Mouse (Mus musculus): ENCODE data around the gene Slc27a3.

The Slc27a3 gene

DNA sequence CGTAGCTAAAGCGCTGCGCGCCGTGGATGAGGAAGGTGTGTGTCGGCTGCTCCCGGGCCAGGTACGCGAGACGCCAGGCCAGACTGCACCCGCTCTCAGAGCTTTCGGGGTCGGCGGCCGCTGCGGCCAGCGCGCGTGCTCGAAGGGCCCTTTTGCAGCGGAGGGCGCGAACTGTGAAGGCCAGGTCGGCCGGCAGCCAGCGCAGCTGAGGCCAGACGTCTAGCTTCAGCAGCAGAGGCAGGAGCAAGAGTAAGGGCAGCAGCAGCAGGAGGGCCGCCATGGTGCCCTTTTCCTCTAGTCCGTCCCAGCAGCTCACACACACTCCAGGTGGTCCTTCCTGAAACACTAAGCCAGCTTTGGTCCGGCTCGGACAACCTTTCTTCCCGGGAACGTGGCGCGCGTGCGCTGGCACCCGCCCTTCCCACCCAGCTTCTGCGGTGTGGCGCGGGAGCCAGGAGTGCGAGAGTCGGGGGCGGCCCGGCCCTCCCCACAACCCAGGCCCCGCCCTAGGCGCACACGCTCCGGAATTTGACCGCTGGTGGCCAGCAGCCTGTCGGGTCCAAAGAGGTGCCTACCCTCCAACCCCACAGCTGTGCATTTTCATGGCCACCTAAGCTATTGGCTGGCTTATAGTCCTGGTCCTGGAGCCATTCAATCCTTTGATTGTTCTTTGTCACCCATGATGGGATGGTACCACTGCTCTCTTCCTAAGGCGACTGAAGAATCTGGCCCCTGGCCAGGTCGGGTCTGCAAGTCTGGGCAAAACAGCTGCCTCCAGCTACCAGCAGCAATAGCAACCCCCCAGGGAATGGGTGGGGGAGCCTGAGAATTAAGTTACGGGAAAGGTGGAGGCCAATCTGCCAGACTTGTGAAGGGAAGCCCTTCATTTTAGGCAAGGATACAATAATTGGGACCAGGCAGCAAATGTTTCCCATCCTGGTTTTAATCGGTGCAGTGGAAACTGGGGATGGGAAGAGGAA, at the start of gene Slc27a3:
Gene Slc27a3 (minus strand): TSS at position 428 of the 980 bp plus-strand sequence.
- peak; percentile 46 for DNase-seq (ENCODE audit: low read depth, low spot score)

DNA sequence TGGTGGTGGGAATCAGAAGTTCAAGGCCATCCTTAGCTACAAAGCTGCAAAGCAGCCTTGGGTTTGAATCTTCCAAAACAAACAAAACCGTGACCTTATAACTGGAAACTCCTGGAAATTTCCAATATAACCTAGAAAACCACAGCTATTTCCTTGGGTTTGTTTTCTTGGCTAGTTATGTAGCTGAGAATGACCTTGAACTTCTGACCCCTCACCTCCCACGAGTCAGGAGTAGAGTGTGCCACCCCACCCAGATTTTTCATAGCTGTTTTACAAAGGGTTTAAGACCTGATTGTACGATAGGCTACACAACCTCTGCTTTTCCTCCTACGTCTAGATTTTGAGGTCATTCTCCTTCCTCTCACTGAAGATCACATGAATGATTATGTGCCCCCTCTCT, 47.4 kb upstream of the Slc27a3 start:
- DNase-seq (ENCODE audit: low read depth, low spot score): no peak

DNA sequence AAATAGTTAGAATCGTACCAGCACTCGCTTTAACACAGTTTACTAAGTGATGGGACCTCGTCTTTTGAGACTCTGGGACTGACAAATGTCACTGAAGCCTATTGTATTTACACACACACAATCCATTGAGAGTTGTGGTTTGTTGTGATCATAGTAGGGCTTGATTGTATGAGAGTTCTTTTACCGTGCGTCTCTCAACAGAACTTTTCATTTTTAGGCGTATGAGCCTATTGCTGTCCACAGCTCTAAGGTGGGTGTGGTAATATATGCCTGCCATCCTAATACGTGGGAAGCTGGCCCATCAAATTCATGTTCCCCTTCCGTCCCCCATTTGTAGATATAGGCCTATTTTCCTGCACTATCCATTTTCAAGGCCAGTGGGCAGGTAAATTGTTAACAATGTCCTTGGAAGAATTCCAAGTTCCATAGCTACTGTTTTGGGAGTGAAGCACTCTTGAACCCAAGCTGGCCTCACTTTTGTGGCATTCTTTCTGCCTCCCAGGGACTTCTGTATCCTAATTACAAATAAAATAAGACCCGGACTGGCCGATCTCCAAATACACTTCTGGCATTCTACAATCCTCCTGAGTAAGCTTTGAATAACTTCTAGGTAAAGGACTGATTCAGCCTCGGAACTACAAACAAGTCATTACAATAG, 44.5 kb upstream of the Slc27a3 start:
- no peak for DNase-seq (ENCODE audit: low read depth, low spot score)

DNA sequence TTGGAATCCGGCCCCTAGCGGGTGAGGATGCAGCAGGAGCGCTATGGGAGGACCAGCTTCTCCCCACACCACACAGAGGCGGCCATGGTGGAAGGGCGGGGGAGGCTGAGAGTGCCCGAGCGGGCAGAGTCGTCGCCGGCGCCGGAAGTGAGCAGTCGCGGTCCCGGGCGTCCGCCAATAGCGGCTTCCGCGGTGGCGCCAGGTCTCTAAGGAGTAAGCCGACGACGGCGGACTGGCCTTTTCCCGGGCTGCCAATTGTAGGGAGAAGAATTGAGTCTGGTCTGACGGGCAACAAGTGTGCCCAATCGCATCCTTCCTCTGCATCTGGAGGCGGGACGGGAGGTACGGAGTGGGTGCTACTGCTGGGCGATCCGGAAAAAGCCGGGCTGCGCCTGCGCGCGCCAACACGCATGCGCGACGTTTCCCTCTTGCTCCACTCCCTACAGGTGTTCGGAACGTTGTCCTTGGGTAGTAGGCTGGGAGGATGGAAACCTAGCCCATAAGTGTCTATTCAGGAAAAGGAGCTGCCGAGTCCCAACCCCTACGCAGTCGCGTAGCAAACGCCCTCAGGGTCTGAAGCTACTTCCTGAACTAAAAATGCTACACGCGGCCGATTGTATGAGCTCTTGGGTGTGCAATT, 43.8 kb upstream of the Slc27a3 start, which contains the start of gene Ints3:
Gene Ints3 (minus strand): TSS at position 242 of the 640 bp plus-strand sequence.
- peak; percentile 98 for DNase-seq (ENCODE audit: low read depth, low spot score)

DNA sequence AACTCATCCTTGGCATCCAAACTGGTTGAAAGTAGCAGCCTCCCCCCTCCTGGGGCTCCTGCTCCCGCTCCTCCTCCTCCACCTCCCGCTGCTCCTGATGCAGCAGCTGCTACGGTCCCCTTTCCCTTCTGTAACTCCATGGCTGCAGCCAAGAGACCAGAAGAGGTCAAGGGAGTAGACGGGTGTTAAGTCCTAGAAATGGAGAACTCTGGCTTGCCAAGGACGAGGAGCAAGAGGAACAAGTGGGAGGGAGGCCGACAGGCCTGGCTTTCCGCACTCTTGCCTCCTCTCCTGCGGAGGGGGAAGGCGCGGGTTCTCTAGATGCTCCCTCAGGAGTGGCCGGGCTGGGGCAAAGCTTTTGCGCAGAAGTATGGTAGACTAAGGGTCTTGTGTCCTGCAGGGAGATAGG, 43.1 kb upstream of the Slc27a3 start:
- no peak for DNase-seq (ENCODE audit: low read depth, low spot score)

DNA sequence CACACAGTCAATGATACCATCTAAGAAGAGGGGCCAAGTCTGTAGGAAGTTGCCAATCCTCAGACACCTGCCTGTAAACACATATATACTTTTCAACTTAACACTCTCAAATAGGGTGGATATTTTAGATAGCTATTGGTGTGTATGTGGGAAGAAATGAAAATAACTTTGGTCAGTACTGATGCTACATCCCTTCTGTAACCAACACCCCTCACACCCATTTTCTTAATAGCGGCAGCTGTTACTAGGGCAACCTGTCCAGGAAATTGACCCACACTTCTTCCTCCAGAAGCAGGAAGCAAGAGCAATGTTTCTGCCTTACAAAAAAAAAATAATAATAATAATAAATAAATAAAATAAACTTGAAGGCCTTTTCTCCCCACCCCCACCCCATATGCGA, 42.6 kb upstream of the Slc27a3 start:
- DNase-seq (ENCODE audit: low read depth, low spot score): no peak

DNA sequence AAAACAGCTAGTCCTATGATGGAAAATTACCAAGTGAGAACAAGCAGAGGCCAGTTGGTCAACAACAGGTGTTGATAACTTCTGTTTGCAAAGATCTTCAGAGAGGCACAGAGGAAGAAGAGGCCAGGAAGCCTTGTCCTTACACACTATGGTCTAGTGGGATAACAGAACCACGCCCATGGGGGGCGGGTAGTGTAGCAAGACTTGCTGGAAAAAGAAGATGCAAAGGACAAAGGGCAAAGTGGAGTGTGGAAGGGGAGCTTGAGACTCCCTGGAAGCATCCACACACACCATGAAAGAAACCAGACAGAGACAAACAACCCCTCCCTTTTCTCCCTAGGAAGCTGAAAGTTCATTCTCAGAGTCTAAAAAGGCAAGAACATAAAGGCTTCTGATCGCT, 39.8 kb upstream of the Slc27a3 start:
- no peak for DNase-seq (ENCODE audit: low read depth, low spot score)

DNA sequence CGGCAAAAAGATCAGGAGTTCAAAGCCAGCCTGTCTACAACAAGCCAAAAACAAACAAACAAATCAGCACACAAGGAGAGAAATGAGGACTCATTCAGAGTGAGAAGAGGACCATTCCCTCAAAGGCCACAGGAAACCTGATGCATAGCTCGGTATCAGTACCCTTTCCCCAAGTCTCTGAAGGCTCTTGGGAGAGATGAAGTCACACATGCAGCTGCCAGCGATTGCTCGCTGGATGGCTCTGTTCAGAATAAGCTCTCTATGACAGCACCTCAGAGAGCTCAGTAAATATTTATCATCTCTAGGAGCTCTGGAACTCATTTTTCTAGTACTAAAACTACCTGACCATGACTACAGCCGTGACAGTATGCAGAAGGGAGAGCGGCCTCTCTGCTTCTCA, 38.4 kb upstream of the Slc27a3 start:
- DNase-seq (ENCODE audit: low read depth, low spot score): no peak

DNA sequence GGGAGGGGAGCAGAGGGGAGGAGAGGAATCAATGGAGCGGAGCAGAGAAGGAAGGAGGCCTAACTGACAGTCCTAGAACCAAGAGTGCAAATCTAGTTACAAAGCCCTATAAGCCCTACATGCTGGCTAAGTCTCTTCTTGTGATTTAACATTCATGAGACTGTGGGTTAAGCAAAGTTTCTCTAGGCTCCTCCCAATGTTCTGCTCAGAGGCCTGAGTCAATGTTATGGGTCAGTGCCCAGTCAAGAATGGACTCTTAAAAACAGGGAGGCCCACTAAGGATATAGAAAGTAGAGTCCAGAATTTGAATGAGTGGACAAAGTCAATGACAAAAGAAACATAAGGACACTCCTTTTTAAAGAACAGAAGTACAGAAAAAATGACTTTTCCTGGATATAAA, 37.8 kb upstream of the Slc27a3 start:
- DNase-seq (ENCODE audit: low read depth, low spot score): no peak

DNA sequence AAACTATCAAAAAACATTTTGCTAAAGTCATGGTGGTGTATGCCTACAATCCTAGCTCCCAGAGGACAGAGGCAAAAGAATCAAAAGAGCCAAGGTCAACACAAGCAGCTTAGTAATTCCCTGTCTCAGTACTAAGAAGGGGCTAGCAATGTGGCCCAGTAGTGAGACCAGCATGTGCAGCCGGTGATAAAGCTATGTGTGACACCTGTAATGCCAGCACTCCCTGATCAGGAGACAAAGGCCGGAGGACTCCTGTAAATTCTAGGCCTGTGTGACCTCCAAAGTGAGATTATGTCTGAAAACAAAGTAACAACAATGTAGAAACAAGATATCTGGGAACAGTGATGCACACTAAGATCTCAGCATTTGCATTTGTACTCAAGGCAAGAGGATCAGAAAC, 35.8 kb upstream of the Slc27a3 start:
- DNase-seq (ENCODE audit: low read depth, low spot score): no peak

DNA sequence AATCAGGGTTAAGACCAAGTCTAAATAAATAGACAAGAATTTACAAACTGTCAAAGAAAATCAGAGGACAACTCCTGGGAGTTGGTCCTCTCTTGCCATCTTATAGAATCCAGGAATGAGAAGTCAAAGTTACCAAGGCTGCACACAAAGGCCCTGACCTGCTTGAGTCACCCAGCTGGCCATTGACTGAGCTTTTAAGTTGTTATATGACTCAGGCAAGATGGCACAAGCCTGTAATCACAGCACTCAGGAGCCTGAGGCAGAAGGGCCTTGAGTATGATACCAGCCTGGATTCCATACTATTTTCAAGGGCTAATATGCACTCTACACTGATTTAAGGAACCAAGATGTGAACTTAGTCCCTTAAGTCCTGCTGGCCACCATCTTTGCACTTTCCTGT, 33.8 kb upstream of the Slc27a3 start:
- no peak for DNase-seq (ENCODE audit: low read depth, low spot score)

DNA sequence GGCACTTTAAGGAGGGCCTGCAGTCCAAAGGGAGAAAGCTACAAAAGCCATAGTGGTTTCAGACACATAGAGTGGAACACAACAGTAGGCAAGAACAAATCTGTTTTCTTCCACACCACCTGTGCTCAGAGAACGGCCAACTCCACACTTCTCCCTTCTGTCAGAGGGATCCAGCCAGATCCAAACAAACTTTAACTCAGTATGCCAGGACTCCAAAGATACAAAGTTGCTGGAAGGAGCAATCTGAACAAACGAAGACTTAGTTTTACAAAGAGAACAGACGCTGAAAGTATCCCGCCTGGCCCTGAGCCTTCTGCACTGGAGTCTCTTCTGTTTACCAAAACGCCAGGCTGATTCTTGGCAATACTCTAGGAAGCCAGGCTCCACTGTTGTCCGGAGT, 31.0 kb upstream of the Slc27a3 start:
- DNase-seq (ENCODE audit: low read depth, low spot score): no peak

DNA sequence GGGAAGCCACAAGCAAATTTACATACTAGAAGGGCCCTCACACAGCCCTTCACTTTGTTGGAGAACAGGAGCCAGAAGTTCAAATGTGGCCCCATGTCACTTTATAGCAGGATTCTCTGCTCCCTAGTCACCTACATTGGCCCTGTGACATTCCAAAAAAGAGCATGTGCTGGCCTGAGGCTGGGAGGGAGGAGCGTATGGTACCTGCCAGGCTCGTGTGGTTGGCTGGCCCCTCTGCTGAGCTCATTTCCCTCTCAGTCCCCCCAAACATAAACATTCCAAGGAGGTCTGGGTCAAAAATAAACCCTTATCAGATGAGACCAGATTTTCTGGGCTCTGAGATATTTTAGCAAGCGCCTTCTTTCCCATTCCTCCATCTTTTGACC, 23.3 kb upstream of the Slc27a3 start:
- no peak for DNase-seq (ENCODE audit: low read depth, low spot score)

DNA sequence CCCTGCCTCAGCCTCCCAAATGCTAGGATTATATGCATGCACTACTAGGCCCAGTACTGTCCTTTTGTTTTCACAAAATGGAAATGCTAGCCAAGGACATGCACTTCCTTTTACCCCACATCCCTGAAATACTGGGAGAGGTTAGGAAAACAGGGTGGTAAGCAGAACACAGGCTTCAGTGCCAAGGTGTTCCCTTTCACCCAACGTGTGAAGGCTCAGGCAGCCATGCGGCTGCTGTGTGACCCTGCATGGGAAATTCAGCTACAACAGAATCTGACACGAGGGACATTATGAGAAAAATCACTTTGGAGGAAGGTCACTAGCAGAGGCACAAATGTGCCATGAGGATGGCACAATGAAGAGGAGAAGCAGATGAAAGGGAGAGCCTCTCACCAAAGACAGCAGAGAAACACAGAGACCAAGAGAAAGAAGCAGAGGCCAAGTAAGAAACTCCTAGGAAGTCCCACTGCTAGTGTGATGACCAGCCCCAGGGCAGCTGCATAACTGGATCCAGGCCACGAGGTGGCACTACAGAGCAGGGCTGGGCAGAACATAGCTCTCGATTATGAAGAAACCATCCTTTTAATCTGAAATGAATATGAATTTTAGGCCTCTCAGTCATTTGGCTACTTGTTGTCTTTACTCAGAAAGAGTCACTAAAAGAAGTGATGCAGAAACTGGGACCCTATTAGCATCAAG, 22.7 kb upstream of the Slc27a3 start:
- DNase-seq (ENCODE audit: low read depth, low spot score): peak; percentile 33

DNA sequence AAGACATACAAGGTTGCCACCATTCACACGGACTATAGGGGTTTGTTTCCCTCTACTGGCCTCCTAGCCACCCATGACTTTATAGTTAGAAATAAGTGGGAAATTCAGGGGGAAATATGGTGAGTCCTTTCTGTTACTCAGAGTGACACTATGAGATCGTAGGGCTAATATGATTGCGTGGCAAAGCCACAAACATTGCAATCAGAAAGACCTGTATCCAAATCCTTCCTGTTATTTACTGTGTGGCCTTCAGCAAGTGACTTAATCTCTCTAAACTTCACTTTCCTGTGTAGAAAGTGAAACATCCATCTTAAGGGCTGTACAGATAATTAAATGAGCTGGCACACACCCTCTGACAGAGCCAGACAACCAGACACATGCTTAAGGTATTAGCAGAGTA, 19.0 kb upstream of the Slc27a3 start:
- no peak for DNase-seq (ENCODE audit: low read depth, low spot score)

DNA sequence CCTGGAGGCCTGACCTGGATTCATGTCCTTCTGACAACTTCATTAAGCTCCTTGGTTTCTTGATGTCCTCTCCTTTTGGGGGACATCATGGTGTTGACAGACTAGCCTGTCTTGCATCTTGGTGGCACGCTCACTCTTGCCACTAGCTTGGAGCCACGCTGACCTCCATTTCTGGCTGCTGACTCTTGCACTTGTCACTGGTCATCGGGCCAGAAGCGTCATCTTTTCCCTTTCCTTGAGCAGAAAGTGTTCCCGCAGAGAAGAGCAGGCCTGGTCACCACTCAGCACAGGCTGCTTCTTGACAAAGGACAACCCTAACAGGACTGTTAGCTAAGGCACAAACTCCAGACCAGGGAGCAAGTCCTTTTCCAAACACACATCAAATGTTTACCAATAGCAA, 16.7 kb upstream of the Slc27a3 start:
- DNase-seq (ENCODE audit: low read depth, low spot score): no peak

DNA sequence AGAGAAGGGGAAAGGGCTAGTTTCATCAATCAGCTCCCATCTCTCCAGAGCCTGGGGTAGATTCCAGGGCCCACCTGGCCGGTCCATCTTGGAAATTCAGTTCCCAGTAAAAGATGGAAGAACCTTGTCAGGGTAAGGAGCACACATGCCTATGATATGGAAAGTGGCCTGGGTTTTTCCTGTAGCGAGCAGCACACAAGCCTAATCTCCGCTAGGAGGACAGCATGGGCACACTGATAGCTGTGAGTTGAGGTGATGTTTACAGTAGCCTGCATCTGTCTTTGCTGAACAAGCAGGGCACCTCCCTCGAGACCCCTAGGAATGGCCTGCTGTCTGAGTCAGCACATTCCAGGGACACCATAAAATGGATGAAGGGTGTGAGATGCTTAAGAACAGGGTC, 14.9 kb upstream of the Slc27a3 start:
- no peak for DNase-seq (ENCODE audit: low read depth, low spot score)

DNA sequence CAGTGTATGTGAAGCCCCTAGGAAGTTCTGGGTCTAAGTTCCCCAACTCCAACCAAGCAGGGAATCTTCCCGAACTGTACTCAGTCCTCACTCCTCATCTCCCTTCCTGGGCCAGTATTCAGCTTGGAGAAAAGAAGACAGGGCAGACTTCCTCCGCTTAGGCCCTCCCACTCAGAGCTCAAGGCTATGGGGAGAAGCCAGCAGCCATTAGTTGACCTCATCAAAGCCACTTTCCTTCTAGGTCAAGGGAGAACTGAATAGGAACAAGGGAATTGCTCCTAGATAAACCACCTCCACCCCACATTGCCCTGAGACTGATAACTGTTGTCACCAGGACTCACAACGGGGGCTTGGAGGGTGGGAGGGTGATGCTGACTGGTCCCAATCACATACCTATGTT, 14.4 kb upstream of the Slc27a3 start:
- DNase-seq (ENCODE audit: low read depth, low spot score): no peak

DNA sequence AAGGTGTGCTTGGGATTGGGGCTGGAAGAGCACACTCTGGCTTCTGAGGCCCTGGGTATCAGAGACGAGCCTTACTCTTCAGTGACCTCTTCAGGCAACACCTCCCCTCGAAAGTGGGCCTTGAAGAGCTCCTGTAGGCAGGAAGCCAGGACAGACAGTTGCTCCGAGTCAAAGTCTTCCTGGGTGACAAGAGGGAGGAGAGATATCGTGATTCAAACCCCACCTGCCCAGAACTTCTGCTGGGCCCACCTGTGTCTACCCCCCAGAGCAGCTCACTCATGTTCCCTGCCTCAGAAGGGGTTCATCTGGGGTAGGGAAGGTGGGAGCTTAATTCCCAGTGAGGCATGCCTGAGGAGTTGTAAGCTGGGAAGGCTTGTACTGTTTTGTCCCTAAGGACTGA, 11.3 kb upstream of the Slc27a3 start:
- no peak for DNase-seq (ENCODE audit: low read depth, low spot score)

DNA sequence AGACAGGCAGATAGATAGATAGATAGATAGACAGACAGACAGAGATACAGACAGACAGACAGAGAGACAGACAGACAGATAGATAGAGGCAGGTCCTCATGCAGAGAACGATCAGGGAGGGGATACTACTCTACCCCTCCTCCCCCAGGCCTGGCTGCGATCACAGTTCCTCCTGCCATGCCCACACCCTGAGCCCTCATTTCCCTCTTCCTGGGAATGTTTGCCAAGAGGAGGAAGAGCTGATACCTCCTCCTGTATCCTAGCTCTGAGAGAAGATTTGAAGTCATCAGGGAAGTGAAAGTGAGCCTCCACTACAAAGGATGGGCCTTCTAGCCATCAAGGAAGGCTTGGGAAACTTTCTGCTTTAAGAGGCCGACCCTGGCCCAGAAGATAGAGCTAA, 5.9 kb upstream of the Slc27a3 start:
- DNase-seq (ENCODE audit: low read depth, low spot score): no peak

DNA sequence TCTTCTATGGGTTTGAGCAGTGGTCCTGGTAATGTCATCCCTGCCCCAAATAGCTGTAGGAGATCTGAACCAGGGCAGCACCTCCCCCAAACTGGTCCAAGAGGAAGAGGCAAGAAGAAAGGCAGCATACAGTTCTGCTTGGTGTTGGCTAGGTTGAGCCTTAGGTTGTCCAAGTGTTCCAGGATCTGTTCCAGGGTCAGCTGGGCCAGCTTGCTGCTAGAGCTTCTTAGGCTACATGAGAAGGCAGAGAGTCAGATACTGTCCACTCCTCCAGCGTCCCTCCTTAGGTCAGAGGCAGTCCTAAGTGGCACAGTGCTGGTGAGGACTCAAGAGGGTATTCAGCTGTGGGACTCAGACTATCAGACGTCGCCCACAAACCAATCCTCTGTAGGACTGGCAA, 2.9 kb upstream of the Slc27a3 start:
- DNase-seq (ENCODE audit: low read depth, low spot score): no peak

DNA sequence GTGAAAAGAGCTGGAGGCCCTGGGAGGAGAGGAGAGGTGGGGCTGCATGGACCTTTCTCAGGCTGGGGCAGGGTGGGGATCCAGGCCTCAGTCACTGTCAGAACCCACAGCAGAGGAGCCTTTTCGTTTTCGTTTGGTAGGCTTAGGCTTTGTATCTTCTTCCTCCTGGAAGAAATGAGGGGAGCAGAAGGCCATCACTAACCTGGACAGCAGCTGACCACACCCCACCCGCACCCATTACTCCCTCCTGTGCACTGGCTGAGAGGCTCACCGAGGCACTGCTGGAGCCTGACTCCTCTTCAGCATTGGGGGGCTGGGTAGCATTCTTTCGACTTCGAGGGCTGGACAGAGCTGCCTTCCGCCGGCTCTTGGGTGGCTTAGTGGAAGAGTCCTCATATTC, 2.2 kb upstream of the Slc27a3 start:
- DNase-seq (ENCODE audit: low read depth, low spot score): no peak

Data from retina, postnatal 7 days (tissue).